Mouse (Mus musculus) midbrain, embryonic 12.5 days (tissue): Measurements from ENCODE around the gene Pnpla1. TPM values are rescaled to one million over a fixed set of nuclear protein-coding genes. Genes with fewer than 3 reads are reported as not detected.
"Not testable (repeated sequence)": the region's sequence is repeated elsewhere in the genome, so short reads cannot be mapped to it uniquely, and the experiment has no call there.

Experiments
- ATAC-seq: fragments of 200-750 bp; cut with Nextera tagmentation; 2 replicates; pipeline ENCODE4 v1.8.0; 2017; ENCODE audit warnings: low read depth, moderate TSS enrichment, moderate library complexity; ENCODE audit not compliant: low FRiP score
- H3K27ac ChIP-seq: fragments of 300-500 bp; sonication (generic); replicated peaks from 2 replicates; pipeline ENCODE4 v1.5.1; 2016; ENCODE audit warnings: mild to moderate bottlenecking
- H3K27me3 ChIP-seq: fragments of 300-500 bp; sonication (generic); 2 replicates; pipeline ENCODE4 v1.6.1; 2016; ENCODE audit warnings: mild to moderate bottlenecking
- H3K36me3 ChIP-seq: fragments of 300-500 bp; sonication (generic); 2 replicates; pipeline ENCODE4 v1.6.1; 2016
- H3K4me1 ChIP-seq: fragments of 300-500 bp; sonication (generic); 2 replicates; pipeline ENCODE4 v1.6.1; 2016
- H3K4me2 ChIP-seq: fragments of 300-500 bp; sonication (generic); replicated peaks from 2 replicates; pipeline ENCODE4 v1.6.1; 2016; ENCODE audit warnings: mild to moderate bottlenecking, moderate library complexity
- H3K4me3 ChIP-seq: fragments of 300-500 bp; sonication (generic); 2 replicates; pipeline ENCODE4 v1.5.1; 2016; ENCODE audit warnings: mild to moderate bottlenecking
- H3K9ac ChIP-seq: fragments of 300-500 bp; sonication (generic); replicated peaks from 2 replicates; pipeline ENCODE4 v1.6.1; 2016; ENCODE audit warnings: mild to moderate bottlenecking, moderate library complexity
- H3K9me3 ChIP-seq: fragments of 300-500 bp; sonication (generic); 2 replicates; pipeline ENCODE4 v1.6.1; 2016; ENCODE audit warnings: mild to moderate bottlenecking
- WGBS: fragments of 180-500 bp; shearing (Covaris S2); methylation state at CpG from one replicate; pipeline ENCODE4 v1.1.7; 2016; 5-methylcytosine and 5-hydroxymethylcytosine counted together
- polyA plus RNA-seq: library from polyadenylated mRNA; unstranded; fragments of >200 nt; fragmentation: Nextera tagmentation; extraction: Ambion mirVana; gene quantifications from 2 replicates; pipeline ENCODE4 v1.2.1, GENCODE M21; 2016

Gene Pnpla1
- polyA plus RNA-seq, 1 experiment from 2014 or later, result not detected

GRCm38 (mm10) chr17:28824896-28825295, 33.3 kb upstream of the Pnpla1 start:
- Histone ChIP-seq H3K27me3 (no peaks in the 10 kb centered on the region), H3K9me3 (no peaks in the 10 kb centered on the region), H3K27ac (no peak overlapping the region; the same call in 1 of the 2 replicates), H3K9ac (no peak overlapping the region), H3K4me2 (no peak overlapping the region), H3K4me1 (no peaks in the 10 kb centered on the region), H3K4me3 (no peak overlapping the region), H3K36me3 (peaks cover 100% of the 10 kb centered on the region)
- ATAC-seq, result no peak
- WGBS, result 90% methylated on average over 6 of the region's 6 CpGs

- Histone ChIP-seq H3K27me3 (no peaks in the 10 kb centered on the region), H3K9me3 (no peaks in the 10 kb centered on the region), H3K4me2 (no peak overlapping the region), H3K36me3 (peaks cover 100% of the 10 kb centered on the region), H3K4me1 (no peaks in the 10 kb centered on the region), H3K27ac (no peak overlapping the region; the same call in 1 of the 2 replicates), H3K4me3 (no peak overlapping the region), H3K9ac (no peak overlapping the region)
- WGBS, result 96% methylated on average over 6 of the region's 6 CpGs
- no peak for ATAC-seq
Measured at GRCm38 (mm10) chr17:28825359-28826041, 32.7 kb upstream of the Pnpla1 start.

- no peak for ATAC-seq
- Histone ChIP-seq H3K9me3 (no peaks in the 10 kb centered on the region), H3K4me1 (no peaks in the 10 kb centered on the region), H3K4me2 (no peak overlapping the region), H3K27me3 (no peaks in the 10 kb centered on the region), H3K36me3 (peaks cover 99% of the 10 kb centered on the region), H3K9ac (no peak overlapping the region), H3K4me3 (no peak overlapping the region), H3K27ac (no peak overlapping the region)
- 94% methylated on average over 8 of the region's 8 CpGs for WGBS
Measured at GRCm38 (mm10) chr17:28827665-28828231, 30.5 kb upstream of the Pnpla1 start.

GRCm38 (mm10) chr17:28829120-28829519, 29.1 kb upstream of the Pnpla1 start:
- 88% methylated on average over 14 of the region's 14 CpGs for WGBS
- no peaks in the 10 kb centered on the region for H3K27me3 ChIP-seq
- no peaks in the 10 kb centered on the region for H3K4me1 ChIP-seq
- no peaks in the 10 kb centered on the region for H3K9me3 ChIP-seq
- H3K4me3 ChIP-seq, result no peak overlapping the region
- no peak overlapping the region for H3K9ac ChIP-seq
- H3K4me2 ChIP-seq, result no peak overlapping the region
- H3K36me3 ChIP-seq, result peaks cover 97% of the 10 kb centered on the region
- ATAC-seq, result no peak
- H3K27ac ChIP-seq, result no peak overlapping the region

GRCm38 (mm10) chr17:28831065-28831464, 27.1 kb upstream of the Pnpla1 start:
- 87% methylated on average over 8 of the region's 8 CpGs for WGBS
- H3K4me2 ChIP-seq, result no peak overlapping the region
- ATAC-seq, result no peak
- H3K4me3 ChIP-seq, result no peak overlapping the region
- no peak overlapping the region for H3K27ac ChIP-seq
- H3K9ac ChIP-seq, result no peak overlapping the region
- H3K9me3 ChIP-seq, result no peaks in the 10 kb centered on the region
- no peaks in the 10 kb centered on the region for H3K4me1 ChIP-seq
- no peaks in the 10 kb centered on the region for H3K27me3 ChIP-seq
- peaks cover 94% of the 10 kb centered on the region for H3K36me3 ChIP-seq

DNA sequence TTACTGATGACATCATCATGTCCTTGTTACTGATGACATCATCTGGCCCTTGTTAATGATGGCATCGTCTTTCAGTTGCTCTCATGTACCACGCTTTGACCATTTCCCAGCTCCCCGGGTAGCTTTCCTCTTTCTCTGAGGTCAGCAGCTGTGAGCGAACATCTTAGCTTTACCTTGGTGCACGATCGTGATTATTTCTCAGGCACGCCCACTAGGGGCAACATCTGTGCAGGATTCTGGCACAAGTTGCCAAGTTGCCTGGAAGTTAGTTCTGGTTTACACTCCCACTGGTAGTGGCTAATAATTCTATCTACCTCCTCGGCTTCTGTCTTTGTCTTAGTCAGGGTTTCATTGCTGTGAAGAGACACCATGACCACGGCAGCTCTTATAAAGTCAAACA, 26.2 kb upstream of the Pnpla1 start:
- Histone ChIP-seq H3K9me3 (no peaks in the 10 kb centered on the region), H3K36me3 (peaks cover 94% of the 10 kb centered on the region), H3K4me3 (no peak overlapping the region), H3K27me3 (no peaks in the 10 kb centered on the region), H3K4me1 (no peaks in the 10 kb centered on the region), H3K27ac (no peak overlapping the region), H3K9ac (no peak overlapping the region), H3K4me2 (no peak overlapping the region)
- 90% methylated on average over 9 of the region's 9 CpGs for WGBS
- no peak for ATAC-seq

GRCm38 (mm10) chr17:28832875-28833274, 25.3 kb upstream of the Pnpla1 start:
- Histone ChIP-seq H3K4me2 (no peak overlapping the region), H3K4me3 (no peak overlapping the region), H3K4me1 (no peaks in the 10 kb centered on the region), H3K27me3 (no peaks in the 10 kb centered on the region), H3K9me3 (no peaks in the 10 kb centered on the region), H3K36me3 (peaks cover 94% of the 10 kb centered on the region), H3K9ac (no peak overlapping the region), H3K27ac (no peak overlapping the region)
- ATAC-seq, result no peak
- WGBS, result 100% methylated on average over 3 of the region's 3 CpGs

DNA sequence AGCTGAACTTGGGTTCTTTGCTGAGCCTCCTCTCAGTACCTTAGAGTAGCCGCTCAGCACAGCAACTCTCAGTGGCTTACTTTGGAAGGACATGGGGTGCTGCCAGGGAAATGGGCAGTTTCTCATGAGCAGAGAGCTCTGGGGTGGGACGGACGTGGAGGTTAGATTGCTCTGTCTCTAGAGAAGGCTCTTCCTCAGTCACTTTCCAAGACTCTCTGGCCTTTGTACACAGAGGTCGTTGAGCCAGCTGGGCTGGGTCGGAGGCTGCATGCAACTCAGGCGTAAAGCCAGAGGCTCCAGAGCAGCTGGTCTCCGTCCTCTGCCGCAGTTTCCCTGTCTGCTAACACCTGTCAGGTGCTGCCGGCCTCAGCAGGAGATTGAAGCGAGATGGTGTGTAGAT, 23.5 kb upstream of the Pnpla1 start:
- no peaks in the 10 kb centered on the region for H3K9me3 ChIP-seq
- WGBS, result 87% methylated on average over 10 of the region's 10 CpGs
- H3K9ac ChIP-seq, result no peak overlapping the region
- no peaks in the 10 kb centered on the region for H3K4me1 ChIP-seq
- no peak overlapping the region for H3K4me2 ChIP-seq
- H3K27me3 ChIP-seq, result no peaks in the 10 kb centered on the region
- peaks cover 94% of the 10 kb centered on the region for H3K36me3 ChIP-seq
- ATAC-seq, result no peak
- H3K4me3 ChIP-seq, result no peak overlapping the region
- no peak overlapping the region for H3K27ac ChIP-seq

GRCm38 (mm10) chr17:28837840-28838239, 20.4 kb upstream of the Pnpla1 start:
- WGBS, result 89% methylated on average over 7 of the region's 7 CpGs
- Histone ChIP-seq H3K4me3 (no peak overlapping the region), H3K4me1 (no peaks in the 10 kb centered on the region), H3K9ac (no peak overlapping the region), H3K27ac (no peak overlapping the region), H3K27me3 (no peaks in the 10 kb centered on the region), H3K36me3 (peaks cover 69% of the 10 kb centered on the region), H3K4me2 (no peak overlapping the region), H3K9me3 (no peaks in the 10 kb centered on the region)
- no peak for ATAC-seq

GRCm38 (mm10) chr17:28841947-28842346, 16.3 kb upstream of the Pnpla1 start:
- H3K9ac ChIP-seq, H3K4me2 ChIP-seq, H3K27me3 ChIP-seq, H3K4me1 ChIP-seq, H3K4me3 ChIP-seq, H3K9me3 ChIP-seq, ATAC-seq, H3K27ac ChIP-seq: not testable (repeated sequence)
- H3K36me3 ChIP-seq, result peaks cover 33% of the 10 kb centered on the region
- 96% methylated on average over 4 of the region's 4 CpGs for WGBS

DNA sequence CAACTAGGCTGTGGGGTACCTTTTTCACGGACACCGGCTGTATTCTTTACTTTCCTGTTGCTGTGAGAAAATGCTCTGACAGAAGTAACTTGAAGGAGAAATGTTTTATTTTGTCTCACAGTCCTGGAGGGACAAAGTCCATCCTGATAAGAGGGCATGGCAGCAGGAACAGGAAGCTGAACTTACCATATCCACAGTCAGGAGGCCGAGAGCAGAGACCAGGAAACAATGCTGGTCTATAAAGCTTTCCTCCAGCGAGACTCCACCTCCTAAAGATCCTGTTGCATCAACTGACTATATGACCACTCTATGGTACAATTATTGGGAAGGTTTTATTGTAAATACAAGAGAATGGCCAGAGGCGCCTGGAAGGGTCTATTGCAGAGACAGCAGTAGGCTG, 14.5 kb upstream of the Pnpla1 start:
- Histone ChIP-seq H3K36me3 (peaks cover 16% of the 10 kb centered on the region), H3K27ac (no peak overlapping the region), H3K9ac (no peak overlapping the region), H3K4me2 (no peak overlapping the region), H3K4me1 (no peaks in the 10 kb centered on the region), H3K9me3 (no peaks in the 10 kb centered on the region), H3K27me3 (no peaks in the 10 kb centered on the region), H3K4me3 (no peak overlapping the region)
- no peak for ATAC-seq
- WGBS, result 91% methylated on average over 5 of the region's 5 CpGs

GRCm38 (mm10) chr17:28846974-28847617, 11.1 kb upstream of the Pnpla1 start:
- no peak for ATAC-seq
- WGBS, result 62% methylated on average over 11 of the region's 11 CpGs
- Histone ChIP-seq H3K4me1 (no peaks in the 10 kb centered on the region), H3K36me3 (no peaks in the 10 kb centered on the region), H3K27ac (no peak overlapping the region), H3K4me2 (no peak overlapping the region), H3K9me3 (no peaks in the 10 kb centered on the region), H3K9ac (no peak overlapping the region), H3K27me3 (no peaks in the 10 kb centered on the region), H3K4me3 (no peak overlapping the region)
